Mouse (Mus musculus) left cerebral cortex, postnatal 36 days (tissue): Measurements from ENCODE around the gene Acly. TPM values are rescaled to one million over a fixed set of nuclear protein-coding genes. Genes with fewer than 3 reads are reported as not detected.

Experiments
- microRNA-seq: library from miRNA; unstranded; fragments of <30 nt; microRNA quantifications from one replicate; pipeline ENCODE4 v1.2.0, GENCODE M21; 2022
- total RNA-seq, 2 experiments: library from RNA; stranded (reverse); gene quantifications; 2 replicates each; pipeline ENCODE4 v1.2.3; 2021

The Acly gene
- total RNA-seq, 2 experiments from 2014 or later: 117 to 123 TPM

Small RNA genes within 50 kb of the gene (microRNA-seq; reads per million reads assigned to microRNA genes)
- gene Gm27374: not detected
- not detected for gene Mir7116

Other genes with a start within 250 kb of the Acly start
- 100 to 1,000 TPM; 712 to 762 TPM for gene Eif1, start 208.1 kb downstream of the Acly start, total RNA-seq
- not detected for gene Gast, start 193.6 kb downstream of the Acly start, total RNA-seq
- 100 to 1,000 TPM in 1 of 2 experiments, 10 to 100 TPM in 1; 88.1 to 173 TPM for gene Hap1, start 171.9 kb downstream of the Acly start, total RNA-seq
- gene Jup, start 130.2 kb downstream of the Acly start, total RNA-seq: 10 to 100 TPM; 44.1 to 49.2 TPM
- gene P3h4, start 113.2 kb downstream of the Acly start, total RNA-seq: 10 to 100 TPM in 1 of 2 experiments, 1 to 10 TPM in 1; 7.9 to 10.6 TPM
- gene Fkbp10, start 112.3 kb downstream of the Acly start, total RNA-seq: 1 to 10 TPM; 5.3 to 6.6 TPM
- 10 to 100 TPM; 46.3 to 48.5 TPM for gene Nt5c3b, start 86.2 kb downstream of the Acly start, total RNA-seq
- 1 to 10 TPM in 1 of 2 experiments, under 1 TPM in 1; 0.77 to 1.1 TPM for gene Klhl10, start 86.1 kb downstream of the Acly start, total RNA-seq
- 10 to 100 TPM; 95.1 to 97.8 TPM for gene Klhl11, start 55.3 kb downstream of the Acly start, total RNA-seq
- under 1 TPM; 0.32 to 0.86 TPM for gene Ttc25, start 17.6 kb upstream of the Acly start, total RNA-seq
- 100 to 1,000 TPM; 167 to 298 TPM for gene Cnp, start 46.9 kb upstream of the Acly start, total RNA-seq
- 10 to 100 TPM; 13.1 to 13.7 TPM for gene Nkiras2, start 91.2 kb upstream of the Acly start, total RNA-seq
- 100 to 1,000 TPM; 215 to 247 TPM for gene Dnajc7, start 92.2 kb upstream of the Acly start, total RNA-seq
- gene Zfp385c, start 164.5 kb upstream of the Acly start, total RNA-seq: under 1 TPM; 0.39 to 0.47 TPM
- gene Dhx58, start 176.3 kb upstream of the Acly start, total RNA-seq: 1 to 10 TPM; 2.0 to 2.8 TPM
- 10 to 100 TPM; 63.1 to 65.4 TPM for gene Kat2a, start 184.5 kb upstream of the Acly start, total RNA-seq
- gene Hspb9, start 185.8 kb upstream of the Acly start, total RNA-seq: not detected
- 100 to 1,000 TPM; 138 to 156 TPM for gene Rab5c, start 210.2 kb upstream of the Acly start, total RNA-seq
- gene Kcnh4, start 231.9 kb upstream of the Acly start, total RNA-seq: 10 to 100 TPM; 12.6 to 19.1 TPM
- gene Hcrt, start 234.9 kb upstream of the Acly start, total RNA-seq: under 1 TPM; 0.59 to 0.77 TPM
- gene Ghdc, start 243.0 kb upstream of the Acly start, total RNA-seq: 1 to 10 TPM; 6.6 to 8.0 TPM